Mouse (Mus musculus) ovary, postnatal 14 days (tissue): ENCODE results near the gene Ints14.

Experiments
- DNase-seq: peaks from one replicate; pipeline ENCODE4 v3.0.0; 2022; ENCODE audit warnings: low spot score

The Ints14 gene

DNA sequence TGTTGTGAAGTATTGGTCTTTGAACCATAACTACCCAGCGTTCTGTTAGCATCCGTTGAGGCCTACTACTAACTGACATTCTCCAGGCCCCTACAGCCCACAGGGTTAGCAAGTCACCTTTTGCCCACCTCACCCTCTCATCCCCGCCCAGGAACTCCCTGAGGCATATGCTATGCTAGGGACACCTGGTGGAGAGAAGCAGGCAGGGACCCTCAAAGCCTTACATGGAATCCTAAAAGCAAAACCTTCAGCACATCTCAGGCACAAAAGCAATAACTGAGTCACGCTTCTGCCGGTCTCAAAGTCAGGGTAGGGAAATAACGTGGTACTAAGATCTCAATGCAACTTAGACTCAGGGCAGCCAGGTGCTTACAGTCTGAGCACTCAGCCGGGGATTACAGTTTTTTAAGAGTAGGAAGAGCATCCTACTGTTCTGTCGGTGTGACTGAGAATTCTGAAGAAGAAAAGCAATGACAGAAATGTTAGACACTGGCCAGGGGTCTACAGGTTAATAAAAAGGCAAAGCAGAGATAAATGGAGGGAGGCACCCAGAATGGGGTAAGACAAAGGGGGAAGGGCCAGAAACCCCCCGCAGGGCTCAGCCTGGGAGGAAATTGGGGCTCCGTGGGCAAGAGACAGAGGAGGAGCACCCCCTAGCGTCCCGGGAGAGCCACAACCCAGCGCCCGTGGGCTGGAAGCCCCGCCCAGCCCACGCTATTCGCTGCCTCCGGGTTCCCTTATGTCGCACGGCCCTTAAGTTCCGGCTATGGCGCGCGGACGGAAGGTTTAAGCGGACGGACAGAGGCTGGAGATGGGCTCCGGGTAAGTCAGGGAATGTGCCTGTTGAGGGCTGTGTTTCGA lies at the start of gene Ints14:
Gene Ints14 (plus strand): TSS at position 789 of the 861 bp plus-strand sequence.
- DNase-seq = peak; percentile 98

DNA sequence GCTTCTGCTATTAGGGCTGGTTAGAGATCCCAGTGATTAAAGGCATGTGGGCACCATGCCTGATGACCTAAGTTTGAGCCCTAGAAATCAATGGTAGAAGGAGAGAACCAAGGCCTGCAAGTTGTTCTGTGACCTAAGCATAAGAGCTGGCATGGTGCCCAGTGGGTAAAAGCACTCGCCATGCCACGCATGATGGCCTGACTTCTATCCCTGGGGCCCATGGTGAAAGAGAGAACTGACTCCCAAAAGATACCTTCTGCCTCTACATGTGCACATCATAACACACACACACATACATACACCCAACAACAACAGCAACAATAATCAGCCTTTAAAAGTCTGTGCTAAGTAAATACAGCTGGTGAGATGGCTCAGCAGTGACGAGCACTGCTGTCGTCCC lies 47.3 kb upstream of the Ints14 start:
- DNase-seq = no peak

DNA sequence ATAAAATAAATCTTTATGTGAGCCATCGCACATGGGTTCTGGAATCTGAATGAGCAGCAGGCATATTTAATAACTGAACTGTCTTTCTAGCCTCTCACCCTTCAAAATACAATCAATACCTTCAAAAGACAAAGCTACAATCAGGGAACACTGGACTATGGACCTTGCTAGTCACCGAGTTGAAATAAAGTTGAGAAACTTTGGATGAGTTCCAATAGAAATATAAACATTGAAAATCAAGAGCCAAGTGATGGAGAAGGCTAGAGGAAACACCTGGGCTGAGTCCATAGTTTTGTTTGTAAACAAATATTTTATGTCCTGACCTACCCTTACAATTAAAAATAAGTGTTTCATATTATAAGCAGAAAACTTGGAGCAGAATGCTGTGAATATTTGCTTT lies 46.7 kb upstream of the Ints14 start:
- DNase-seq = no peak

DNA sequence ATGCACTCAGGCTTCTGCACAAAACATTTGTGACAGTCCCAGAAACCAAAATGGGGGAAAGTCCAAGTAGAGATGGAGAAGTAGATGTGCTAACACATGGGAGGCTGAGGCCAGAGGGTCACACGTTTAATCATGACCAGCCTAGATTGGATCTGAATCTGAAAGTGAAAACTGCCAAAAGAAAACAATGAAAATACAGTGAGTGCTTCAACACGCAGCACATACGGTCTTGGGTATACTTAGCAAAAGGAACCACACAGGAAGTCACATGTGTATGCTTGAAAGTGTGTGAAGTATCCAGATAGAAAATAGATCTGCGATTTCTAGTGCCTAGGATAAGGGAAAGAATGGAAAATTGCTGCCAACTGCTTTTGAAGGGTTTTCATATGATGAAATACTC lies 46.1 kb upstream of the Ints14 start:
- no peak for DNase-seq

DNA sequence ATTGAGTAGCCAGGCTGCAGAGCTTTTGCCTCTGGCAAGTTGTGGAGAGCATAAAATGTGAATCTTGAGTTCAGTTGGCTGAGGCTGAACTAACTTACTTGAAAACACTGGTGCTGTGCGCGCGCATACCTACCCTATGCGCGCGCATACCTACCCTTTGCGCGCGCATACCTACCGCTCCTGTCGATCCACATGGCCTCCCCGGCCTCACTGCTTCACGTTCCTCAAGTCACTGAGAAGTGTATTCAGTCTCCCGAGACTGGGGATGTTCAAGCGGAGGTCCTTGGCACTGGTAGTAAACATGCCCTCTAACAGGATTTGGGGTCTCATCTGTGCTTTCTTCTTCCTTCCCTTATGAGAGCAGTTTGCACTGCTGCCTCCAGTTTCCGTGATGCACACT lies 42.1 kb upstream of the Ints14 start:
- DNase-seq = no peak

DNA sequence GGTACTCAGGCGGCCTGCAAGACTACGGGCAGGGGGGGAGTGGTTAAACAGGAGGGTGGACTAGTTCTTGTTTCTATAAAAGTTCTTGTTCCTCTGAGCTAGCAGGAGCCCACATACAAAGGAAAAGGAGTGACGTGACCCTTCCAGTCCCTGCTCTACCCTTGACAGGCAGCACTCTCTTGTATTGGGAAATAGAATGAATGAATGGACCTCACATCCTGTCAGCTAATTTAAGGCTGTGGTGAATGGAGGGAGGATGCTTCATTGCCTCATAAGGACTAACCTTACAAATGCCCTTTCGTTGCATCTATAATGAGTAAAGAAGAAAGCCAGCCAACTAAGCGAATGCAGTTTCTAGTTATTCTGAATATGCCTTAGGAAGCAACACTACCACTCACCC lies 34.9 kb upstream of the Ints14 start:
- DNase-seq = no peak

DNA sequence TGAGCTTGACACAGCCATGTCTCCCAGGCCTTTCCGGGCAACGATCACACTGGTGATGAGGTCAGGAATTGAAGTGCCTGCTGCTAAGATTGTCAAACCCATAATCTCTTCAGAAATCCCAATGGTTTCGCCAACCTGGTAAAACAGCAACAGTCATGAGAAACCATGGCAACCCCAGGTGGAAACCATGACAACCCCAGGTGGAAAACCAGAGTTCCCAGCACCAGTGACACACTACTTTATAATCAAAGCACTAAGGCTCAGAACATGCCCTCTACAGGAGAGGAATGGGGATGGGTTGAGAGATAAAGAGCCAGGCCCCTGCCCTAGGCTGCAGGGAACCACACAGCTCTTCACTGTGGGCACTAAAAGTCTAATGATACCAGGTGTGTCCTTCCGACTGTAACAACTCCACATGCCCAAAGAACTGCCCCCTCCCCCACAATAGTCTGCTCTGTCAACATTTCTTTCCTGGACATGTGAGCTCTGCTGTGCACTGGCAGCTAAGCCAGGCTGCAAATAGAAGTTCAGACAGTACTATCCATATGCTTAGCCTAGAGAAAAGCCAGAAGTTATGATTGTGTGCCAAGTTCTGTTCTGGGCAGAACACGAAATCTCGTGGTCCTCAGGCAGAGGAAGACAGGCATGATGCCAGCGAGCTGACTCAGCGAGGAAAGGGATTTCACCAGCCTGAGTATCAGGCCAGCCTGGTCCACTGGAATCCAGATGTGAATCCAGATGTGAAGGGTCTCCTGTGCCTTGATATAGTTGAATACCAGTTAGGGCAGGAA lies 34.3 kb upstream of the Ints14 start:
- DNase-seq = no peak

DNA sequence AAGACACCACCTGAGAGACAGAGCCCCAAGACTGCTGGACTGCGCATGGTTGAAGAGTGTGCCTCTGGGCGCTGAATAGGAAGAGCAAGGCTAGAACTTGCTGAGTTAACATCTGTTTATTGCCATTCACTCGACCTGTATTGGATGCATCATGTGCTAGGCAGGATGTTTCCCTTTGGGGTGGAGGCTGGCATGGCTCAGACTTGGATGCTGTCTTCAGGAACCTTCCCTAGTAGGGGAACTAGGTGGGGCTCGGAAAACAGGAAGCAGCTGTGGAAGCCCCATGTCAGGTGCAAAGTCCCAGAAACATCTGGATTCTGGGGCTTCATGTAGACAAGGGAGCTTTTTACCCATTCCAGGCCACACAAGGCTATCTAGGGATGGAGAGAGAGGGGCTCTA lies 30.4 kb upstream of the Ints14 start:
- DNase-seq = no peak

DNA sequence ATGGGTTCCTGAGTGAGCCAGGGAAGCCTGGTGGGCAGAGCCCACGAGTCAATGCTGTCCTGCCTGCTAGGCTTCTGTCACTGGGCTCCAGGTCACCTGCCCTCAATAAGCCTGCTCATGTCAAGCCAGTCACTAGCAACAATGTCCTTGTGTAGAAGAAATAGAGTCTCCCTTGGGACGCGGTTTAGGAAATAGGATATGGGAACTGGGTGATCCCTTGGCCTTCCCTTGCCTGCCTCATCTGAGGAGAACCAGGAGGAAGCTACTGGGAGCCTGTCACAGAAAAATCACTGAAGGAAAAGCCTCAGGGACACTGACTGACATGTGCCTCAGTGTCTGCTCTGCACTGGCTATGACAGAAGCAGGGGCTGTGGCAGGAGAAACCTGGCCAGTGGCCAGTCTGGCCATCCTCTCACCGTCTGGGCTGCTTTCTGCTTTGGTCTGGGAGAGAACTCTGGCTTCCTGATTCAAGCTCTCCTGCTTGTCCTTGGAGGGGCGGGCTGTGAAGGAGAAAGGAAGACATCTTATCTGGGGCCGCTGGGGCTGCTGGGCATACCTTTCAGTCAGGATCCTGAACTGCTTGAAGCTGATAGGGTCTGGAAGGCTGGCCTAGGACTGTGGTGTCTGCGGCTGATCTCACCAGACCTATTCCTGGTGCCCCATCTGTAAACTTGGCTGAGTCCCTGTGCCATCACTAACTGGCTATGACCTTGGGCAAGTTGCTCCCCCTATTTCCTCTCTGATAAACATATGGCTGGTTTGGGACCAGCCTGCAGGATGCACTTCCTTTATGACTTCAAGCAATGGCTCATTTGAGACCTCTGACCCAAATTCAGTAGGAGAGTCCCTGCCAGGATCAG lies 28.7 kb upstream of the Ints14 start:
- no peak for DNase-seq

DNA sequence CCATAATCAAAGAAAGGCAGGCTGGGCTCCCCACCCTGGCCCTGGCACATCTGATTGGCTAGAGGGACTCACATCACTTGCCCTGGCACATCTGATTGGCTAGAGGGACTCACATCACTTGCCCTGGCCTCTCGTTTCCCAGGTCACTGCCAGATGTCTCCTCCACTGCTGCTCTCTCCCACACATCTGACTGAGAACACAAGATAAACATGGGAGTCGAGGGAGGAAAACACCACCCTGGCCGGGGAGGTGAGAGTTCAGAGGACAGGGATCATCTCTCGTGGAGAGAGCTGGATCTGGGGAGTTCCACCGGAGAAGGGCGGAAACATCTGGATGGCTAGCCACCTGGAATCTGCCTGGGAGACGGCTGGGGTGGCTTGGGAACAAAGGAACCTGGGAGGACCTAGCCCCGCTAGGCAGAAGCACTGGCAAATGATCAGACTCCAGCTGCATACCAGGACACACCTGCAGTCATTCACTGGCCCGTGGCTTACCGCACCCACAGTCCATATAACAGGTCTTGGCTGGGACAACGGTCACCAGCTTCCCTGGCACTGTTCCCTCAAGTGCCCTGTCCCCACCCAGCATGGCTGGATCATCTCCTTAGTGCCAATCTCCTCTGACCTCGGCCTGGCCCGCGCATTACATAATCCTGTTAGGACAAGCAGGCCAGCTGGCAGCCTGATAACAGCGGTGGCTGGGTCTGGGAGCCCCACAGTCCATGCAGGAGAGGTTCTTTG lies 26.5 kb upstream of the Ints14 start:
- DNase-seq = peak; percentile 32

DNA sequence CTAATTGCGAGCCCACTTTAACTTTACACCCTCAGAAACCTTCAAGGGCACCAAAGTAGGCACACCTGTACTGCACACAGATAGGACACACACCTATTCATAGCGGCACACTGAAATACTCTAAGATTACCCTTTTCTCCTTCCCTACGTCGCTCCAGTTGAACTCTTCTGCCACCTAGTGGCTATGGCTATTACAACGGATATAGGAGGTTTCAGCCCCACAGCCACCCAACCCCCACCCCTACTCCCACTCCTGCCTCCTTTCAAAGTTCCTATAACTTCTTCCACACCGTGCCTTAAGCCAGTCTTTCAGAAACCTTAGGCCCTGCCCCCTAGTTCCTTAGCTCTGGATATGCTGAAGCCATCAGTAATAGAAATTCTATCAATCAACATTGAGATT lies 24.2 kb upstream of the Ints14 start:
- peak; percentile 64 for DNase-seq

DNA sequence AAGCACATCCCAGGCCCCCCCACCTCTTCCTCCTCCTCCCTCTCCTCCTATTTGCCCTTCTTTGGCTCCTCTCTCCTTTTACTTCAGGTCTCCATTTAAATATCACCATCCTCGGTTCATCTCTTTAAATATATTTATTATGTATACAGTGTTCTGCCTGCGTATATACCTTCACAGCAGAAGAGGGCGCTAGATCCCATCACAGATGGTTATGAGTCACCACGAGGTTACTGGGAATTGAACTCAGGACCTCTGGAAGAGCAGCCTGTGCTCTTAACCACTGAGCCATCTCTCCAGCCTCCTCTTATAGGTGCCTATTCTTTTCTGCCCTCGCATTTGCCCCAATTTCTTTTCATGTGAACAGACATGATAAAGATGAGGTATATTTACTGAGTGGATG lies 23.2 kb upstream of the Ints14 start:
- DNase-seq = no peak

DNA sequence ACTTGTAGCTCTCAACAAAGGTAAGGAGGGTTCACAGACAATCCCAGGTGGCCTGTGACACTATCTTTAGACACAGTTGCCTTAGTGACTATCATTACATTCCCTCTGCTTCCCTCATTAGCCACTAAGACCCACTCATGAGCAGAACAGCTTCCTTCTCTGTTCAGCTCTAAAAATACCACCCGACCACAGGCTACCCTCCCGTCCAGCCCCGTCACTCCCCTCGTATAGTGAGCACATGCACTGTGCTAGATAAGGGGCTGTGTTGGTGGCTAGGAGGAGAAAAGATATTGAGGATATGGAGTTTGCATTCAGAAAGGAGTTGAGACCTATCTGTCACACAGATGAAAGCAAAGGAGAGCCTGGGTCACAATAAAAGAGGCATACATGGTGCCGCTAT lies 22.2 kb upstream of the Ints14 start:
- DNase-seq = no peak

DNA sequence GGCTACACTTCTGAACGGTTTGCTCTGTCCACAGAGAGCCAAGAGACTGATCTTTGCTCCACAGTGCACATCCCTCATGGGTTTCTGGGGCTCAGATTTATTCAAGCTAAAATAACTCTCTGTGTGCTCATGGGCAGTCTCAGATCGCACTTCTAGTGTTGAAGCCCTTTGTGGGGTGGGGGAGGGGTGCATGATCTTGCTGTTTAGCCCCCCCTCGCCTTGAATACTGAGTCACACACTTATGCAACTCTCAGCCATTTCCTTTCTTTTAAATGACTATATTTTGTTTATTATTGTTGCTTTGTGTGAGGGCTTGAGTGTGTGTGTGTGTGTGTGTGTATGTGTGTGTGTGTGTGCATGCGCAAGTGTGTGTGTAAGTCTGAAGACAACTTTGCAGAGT lies 21.4 kb upstream of the Ints14 start:
- DNase-seq = no peak

DNA sequence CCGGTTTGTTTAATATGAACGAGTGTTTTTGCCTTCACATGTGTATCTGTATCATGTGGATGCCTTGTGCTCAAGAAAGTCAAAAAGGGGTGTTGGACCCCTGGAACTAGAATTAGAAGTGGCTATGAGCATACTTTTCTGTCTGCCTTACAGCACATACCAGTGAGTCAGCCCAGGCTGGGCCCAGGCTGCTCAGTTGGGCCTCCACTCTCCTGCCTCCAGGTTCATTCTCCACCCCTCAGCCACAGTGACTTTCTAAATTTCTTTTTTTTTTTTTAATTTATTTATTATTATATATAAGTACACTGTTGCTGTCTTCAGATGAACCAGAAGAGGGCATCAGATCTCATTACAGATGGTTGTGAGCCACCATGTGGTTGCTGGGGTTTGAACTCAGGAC lies 20.9 kb upstream of the Ints14 start:
- no peak for DNase-seq

DNA sequence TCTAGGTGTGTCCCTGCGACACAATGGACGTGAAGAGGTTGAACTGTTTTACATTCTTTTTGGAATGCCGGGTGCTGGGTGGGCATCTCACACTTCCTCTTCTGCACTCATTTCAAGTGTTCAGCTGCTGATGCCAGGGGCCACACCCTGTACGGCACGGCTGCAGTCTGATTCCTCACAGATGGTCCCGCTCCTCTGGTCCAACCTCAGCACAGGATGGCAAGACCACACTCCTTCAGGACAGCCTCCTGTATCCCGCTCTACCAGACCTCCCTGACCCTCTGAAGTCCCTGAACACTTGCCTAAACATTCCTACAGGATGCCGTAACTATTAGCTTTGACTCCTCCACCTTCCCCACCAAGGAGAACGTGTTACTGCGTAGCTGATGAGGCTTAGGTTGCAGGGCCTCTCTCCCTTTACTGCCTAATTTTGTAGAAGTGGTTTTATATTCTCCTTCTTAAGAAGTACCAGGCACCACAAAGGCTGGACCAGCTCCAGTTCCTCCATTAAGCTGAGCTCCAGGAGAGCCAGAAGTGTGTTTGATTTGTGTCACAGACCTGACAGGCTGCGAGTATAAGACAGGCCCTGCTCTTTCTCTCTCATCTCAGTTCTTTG lies 19.9 kb upstream of the Ints14 start:
- no peak for DNase-seq

DNA sequence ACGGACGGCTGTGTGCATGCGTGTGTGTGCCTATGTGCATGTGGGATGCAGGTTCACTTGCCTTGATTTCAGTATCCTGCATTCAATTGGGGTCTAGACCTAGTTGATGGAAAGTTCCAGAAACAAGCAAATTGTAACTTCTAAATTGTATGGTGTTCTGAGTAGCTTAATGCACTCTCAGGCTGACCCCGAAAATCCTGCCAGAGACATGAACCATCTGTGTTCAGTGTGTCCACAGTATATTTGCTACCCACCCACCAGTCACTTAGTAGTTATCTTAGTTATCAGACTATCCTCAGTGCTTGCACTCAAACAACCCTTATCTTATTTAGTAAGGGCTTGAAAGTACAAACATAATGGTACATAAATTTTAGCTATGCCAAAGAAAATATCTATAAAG lies 19.1 kb upstream of the Ints14 start:
- no peak for DNase-seq

DNA sequence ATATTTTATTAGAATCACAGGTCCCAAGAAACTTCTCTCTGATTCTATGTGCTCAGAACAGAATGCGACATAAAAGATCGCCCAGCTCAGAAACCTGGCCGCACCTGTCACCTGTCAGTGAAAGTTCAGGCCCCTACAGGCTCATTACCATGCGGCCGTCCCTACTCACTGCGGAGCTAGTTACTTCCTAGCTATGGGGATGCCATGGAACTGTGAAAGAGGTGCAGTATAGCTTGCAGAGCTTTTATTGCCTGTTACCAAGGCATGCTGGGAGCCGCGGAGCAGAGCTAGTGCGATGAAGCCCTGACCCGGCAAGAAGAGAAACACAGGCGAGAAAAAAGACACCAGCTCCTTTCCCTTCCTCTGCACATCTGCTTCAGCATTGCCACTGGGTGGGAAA lies 16.7 kb upstream of the Ints14 start:
- no peak for DNase-seq

DNA sequence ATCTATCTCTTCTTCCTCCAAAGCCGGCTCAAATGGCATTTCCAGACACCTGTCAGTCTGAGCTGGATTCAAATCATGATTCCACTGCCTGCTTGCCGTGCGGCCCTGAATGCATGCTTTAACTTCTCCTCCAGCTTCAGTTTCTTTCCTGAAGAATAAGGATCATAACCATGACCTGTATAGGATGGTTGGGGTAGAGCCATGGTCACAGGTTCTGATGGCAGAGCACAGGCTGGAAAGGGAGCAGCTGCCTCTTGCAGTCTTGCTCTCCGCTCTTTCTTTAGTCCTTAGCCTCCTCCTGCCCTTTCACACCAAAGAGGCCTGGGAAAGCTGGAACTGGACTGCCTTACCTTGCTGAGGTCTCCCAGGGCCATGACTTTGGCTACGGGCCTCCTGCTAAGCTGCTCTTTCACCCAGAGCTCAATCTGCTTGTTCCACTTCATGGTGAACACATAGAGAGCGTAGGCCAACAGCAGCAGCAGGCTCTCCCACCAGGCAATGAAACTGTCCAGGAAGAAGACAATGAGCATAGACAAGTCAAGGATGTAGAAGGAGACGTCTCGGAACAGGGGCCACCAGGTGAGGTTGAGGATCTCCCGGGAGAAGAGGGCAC lies 13.1 kb upstream of the Ints14 start:
- no peak for DNase-seq

DNA sequence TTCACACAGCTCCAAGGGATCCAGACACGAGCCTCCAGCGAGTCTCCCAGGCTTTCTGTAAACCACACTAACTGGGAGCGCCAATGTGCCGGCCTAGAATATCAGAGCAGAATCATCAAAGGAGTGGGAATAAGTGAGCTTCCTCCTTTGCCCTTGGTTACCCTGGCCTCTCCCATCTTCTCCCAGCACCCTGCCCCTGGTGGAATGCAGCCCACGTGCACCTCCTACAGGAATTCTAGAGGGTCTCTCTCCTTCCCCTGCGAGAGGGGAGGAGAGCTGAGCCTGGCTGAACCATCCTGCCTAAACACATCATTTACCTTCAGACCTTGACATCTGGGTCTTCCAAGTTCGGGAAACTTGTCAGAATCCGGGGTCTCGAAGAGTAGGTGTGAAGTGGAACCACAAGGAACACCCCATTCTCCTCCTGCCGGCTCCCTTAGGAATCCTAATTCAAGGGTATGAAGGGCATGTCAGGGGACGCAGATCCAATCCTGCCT lies 9.5 kb upstream of the Ints14 start, which contains the start of gene Slc24a1:
Gene Slc24a1 (minus strand): TSS at position 447 of the 497 bp plus-strand sequence.
- no peak for DNase-seq

DNA sequence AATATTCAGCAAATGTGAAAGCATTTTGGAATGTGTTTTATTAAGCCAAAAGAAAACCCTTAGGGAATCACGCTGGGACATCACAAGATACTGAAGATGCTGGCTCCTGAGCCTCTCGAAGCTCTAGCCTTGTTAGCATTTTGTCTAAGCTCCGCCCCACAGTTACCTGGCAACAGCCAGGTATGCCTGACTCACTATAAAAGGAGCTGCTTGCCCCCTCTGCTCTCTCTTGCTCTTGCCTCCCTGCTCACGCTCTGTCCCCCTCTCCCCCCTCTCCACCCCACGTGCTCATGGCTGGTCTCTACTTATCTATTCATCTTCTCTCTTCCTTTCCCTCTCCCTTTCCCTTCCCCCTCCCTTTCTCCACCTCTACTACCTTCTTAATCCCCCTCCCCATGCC lies 8.7 kb upstream of the Ints14 start:
- no peak for DNase-seq
